Mouse (Mus musculus) cerebellum, postnatal 14 days (tissue): ENCODE measurements around the gene Tcte1.

Experiments used
- DNase-seq, 2 experiments: peaks; one replicate each; pipeline ENCODE4 v3.0.0; 2021; ENCODE audit warnings: mixed read lengths in 2 of 2

Gene Tcte1

GRCm38 (mm10) chr17:45523263-45523662 lies at the start of gene Tcte1:
TSS of gene Tcte1 (plus strand) at chr17:45523434.
- DNase-seq: peak; percentile 56 to 63

DNA sequence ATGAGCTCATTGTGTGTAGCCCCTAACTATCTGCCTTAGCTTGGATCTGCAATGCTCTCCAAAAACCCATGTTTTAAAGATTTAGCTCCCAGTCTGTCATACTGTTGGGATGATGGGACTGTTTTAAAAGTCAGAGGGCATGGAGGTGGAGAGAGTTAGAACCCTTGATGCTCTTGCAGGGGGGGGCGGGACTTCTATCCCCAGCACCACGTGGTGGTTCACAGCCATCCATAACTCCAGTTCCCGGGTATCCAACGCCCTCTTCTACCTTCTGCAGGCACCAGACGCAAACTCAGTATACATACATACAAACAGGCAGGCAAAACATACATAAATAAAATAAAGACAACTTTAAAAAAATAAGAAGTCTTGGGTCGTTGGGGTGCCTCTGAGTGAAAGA lies 49.6 kb upstream of the Tcte1 start:
- DNase-seq: no peak

GRCm38 (mm10) chr17:45474146-45474545 lies 49.1 kb upstream of the Tcte1 start:
- peak in 1 of 2 experiments; percentile 24 for DNase-seq

DNA sequence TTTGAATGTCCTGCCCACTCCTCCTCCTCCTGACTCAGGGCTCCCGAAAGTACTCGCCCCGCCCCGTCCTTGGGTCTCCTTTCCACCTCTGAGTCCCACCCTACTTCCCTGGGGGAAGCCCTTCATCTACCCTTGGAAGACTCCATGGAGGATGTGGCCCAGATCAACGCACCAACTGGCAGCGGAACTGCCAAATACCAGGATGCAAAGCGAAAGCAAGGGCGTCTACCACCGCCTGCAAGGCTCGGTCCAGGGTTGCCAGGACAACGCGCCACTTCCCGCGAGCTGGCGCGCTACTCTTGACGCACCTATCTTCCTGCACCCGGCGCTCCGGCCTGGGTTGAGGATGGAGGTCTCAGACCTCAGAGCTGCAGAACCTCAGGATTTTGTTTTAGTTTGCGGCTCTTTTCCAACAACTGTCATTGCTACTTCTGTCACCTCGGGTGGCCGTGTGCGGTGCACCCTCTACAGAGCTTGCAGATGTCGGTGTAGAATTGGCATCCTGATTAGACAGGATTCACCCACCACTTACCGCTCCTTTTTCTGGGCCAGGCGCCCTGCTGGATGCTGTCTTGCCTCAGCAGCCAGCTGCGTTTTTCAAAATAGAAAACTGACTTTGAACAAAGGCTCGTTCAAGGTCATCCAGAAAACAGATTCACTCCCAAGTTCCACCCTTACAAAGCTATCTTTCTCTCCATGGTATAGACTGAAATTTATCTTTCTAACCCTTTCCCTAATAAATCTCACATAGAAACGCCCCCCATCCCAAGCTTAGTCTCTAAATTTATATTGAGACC lies 48.4 kb upstream of the Tcte1 start, which contains the start of gene Spats1:
Gene Spats1 (minus strand): TSS at position 747 of the 797 bp plus-strand sequence.
- peak; percentile 85 to 86 for DNase-seq

- peak; percentile 96 to 97 for DNase-seq
Observed at GRCm38 (mm10) chr17:45478234-45478825, 44.9 kb upstream of the Tcte1 start.

- DNase-seq: peak; percentile 53 to 61
Observed at GRCm38 (mm10) chr17:45480429-45480828, 42.8 kb upstream of the Tcte1 start.

- no peak for DNase-seq
Observed at GRCm38 (mm10) chr17:45485581-45485980, 37.7 kb upstream of the Tcte1 start.

GRCm38 (mm10) chr17:45487216-45487615 lies 36.0 kb upstream of the Tcte1 start:
- no peak for DNase-seq

- no peak for DNase-seq
Observed at GRCm38 (mm10) chr17:45488321-45489254, 34.6 kb upstream of the Tcte1 start.

GRCm38 (mm10) chr17:45489736-45490135 lies 33.5 kb upstream of the Tcte1 start:
- DNase-seq: no peak

- no peak for DNase-seq
Observed at GRCm38 (mm10) chr17:45490532-45491154, 32.6 kb upstream of the Tcte1 start.

DNA sequence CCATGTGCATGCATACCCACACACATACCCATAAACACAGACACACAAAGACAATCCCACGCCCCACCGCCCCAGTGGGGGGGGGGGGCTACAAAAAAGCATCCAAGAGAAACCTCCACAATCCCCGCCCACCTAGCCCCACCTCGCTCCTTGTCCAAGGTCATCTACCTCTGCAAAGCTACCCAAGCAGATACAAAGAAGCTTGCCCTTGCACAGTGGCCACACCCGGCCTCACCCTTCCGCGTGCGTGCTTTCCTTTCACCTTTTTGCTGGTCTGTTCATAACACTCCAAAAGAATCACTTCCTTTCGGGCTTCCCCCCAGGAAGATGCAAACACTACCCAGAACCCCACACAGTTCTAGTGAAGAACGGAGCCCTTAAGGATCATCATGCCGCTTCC lies 27.8 kb upstream of the Tcte1 start:
- DNase-seq: no peak

GRCm38 (mm10) chr17:45498397-45498796 lies 24.8 kb upstream of the Tcte1 start:
- no peak for DNase-seq

GRCm38 (mm10) chr17:45499516-45499915 lies 23.7 kb upstream of the Tcte1 start:
- DNase-seq: no peak

- no peak for DNase-seq
Observed at GRCm38 (mm10) chr17:45500981-45501380, 22.3 kb upstream of the Tcte1 start.

DNA sequence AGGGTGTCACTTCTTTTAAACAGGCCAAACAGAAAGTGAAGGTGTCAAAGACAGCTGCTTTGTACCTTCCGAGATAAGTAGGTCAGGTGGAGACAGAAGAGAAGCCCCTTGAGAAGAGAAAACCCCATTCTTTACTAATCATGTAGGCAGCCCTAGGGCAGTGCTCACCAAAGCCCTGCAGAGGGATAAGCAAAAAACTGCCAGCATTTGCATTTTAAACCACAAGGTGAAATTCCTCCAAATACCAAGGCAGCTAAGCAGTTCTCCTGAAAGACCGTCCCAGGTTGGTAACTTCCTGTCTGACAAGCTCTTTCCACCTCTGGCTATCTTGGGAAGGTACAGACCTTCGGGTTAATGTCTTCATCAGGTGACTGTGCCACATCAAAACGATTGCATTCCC lies 20.9 kb upstream of the Tcte1 start:
- DNase-seq: no peak

DNA sequence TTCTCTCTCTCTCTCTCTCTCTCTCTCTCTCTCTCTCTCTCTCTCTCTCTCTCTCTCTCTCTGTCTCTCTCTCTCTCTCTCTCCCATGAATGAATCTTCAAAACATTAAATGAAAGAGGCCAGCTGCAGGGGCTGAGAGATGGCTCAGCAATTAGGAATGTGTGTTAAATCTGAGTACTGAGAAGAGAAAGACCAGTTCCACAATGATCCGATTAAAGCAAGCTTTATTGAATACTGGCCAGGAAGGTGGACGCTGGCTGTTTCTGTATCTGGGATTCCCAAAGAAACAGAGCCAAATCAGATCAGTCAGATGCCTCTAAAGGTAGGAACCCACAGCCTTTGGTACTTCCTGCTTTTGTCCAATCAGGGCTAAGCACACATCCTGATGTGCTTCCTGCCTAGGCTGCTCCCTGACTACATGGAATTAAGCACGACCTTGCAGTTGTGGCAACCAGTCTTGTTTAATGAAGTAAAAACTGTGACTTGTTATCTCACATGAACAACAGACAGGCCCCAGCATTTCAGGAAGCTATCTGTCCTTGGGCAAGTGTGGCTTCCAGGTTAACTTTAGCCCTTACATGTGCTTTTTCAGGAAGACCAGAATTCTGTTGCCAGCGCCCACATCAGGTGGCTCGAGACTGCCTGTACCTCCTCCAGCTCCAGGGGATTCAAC lies 19.8 kb upstream of the Tcte1 start:
- DNase-seq: no peak

GRCm38 (mm10) chr17:45505941-45506465 lies 17.2 kb upstream of the Tcte1 start:
- DNase-seq: peak; percentile 26 to 36

GRCm38 (mm10) chr17:45506700-45507189 lies 16.5 kb upstream of the Tcte1 start, which contains the start of gene Aars2:
TSS of gene Aars2 (plus strand) at chr17:45506841.
- peak; percentile 97 to 98 for DNase-seq

- no peak for DNase-seq
Observed at GRCm38 (mm10) chr17:45510871-45511270, 12.4 kb upstream of the Tcte1 start.

- no peak for DNase-seq
Observed at GRCm38 (mm10) chr17:45511757-45512156, 11.5 kb upstream of the Tcte1 start.
